Comparison of ENCODE assay signal across 9 mouse cellular contexts in the genomic region with DNA sequence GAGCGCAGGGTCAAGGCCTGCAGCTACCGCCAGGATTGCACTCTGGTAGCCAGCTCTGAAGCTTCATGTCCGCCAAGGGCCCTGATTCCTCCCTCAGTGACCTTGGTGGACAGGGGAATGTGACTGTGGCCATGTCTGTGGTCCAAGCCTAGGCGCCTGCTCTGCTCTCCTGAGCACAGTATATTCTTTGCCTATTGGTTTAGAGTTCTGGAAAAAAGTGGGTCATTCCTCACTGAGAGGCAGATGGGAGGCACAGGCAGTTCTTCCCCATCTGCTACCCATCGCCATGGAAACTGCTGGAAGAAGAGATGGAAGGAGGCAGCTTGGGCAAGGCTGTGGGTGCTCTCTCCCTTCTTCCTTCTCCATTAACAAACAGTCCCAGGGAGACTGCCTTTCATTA.
A peak's percentile ranks its signal among the peaks of the same experiment; 100 is the strongest.
DNase-seq lines count a peak whose midpoint lies in the region; ATAC-seq and TF ChIP-seq lines count a peak whose summit lies in the region.
"Had no signal": no experiment of that assay in that cellular context is flagged by ENCODE, and none has a peak within 500 bp of the region (broad histone marks: within the 10 kb centered on the region; RNA-seq: fewer than 3 reads in every experiment).

No protein-coding gene starts in this region.

- peak; percentile 85 for ATAC-seq in forebrain, embryonic 16.5 days
- 0 out of 2 replicates have a peak, but pooled peaks have one; percentile 26 for ATAC-seq in neural tube, embryonic 15.5 days (ENCODE audit: low FRiP score)
- no peak for ATAC-seq in erythroid progenitor cell, adult 5-6 weeks (replicated peaks; ENCODE audit: low FRiP score, poor library complexity, severe bottlenecking)

- WGBS in cerebellum, adult 2 months: 32% methylated on average over 5 of the region's 5 CpGs
- 78% methylated on average over 5 of the region's 5 CpGs for WGBS in forebrain, embryonic 16.5 days
- 75% methylated on average over 5 of the region's 5 CpGs for WGBS in neural tube, embryonic 15.5 days

- H3K4me3 ChIP-seq in cerebellum, adult 2 months (replicated peaks; ENCODE audit: insufficient read depth, low read depth, low read length): no peak overlapping the region
- H3K4me3 ChIP-seq in forebrain, embryonic 16.5 days (replicated peaks; ENCODE audit: low read length): no peak overlapping the region
- no peak overlapping the region for H3K4me3 ChIP-seq in neural tube, embryonic 15.5 days (replicated peaks)

- no peaks in the 10 kb centered on the region for H3K9me3 ChIP-seq in forebrain, embryonic 16.5 days (ENCODE audit: control insufficient read depth, low read length)
- H3K9me3 ChIP-seq in neural tube, embryonic 15.5 days (replicated peaks): no peaks in the 10 kb centered on the region

- TF ChIP-seq POLR2A in cerebellum, adult 2 months (IDR thresholded peaks at IDR 0.05; ENCODE audit: borderline replicate concordance, insufficient read depth, low read length): peak; percentile 25; the same call in 1 of the 2 replicates

- H3K9ac ChIP-seq in forebrain, embryonic 16.5 days (replicated peaks; ENCODE audit: low read depth, low read length): no peak overlapping the region
- no peak overlapping the region for H3K9ac ChIP-seq in neural tube, embryonic 15.5 days (replicated peaks)

- no peaks in the 10 kb centered on the region for H3K27me3 ChIP-seq in cerebellum, adult 2 months (ENCODE audit: control insufficient read depth, insufficient read depth, low read length)
- H3K27me3 ChIP-seq in forebrain, embryonic 16.5 days (replicated peaks; ENCODE audit: control insufficient read depth, insufficient read depth, low read length): no peaks in the 10 kb centered on the region
- no peaks in the 10 kb centered on the region for H3K27me3 ChIP-seq in neural tube, embryonic 15.5 days (replicated peaks)

- peaks cover 33% of the 10 kb centered on the region for H3K36me3 ChIP-seq in forebrain, embryonic 16.5 days (ENCODE audit: control insufficient read depth, insufficient read depth)
- peaks cover 58% of the 10 kb centered on the region for H3K36me3 ChIP-seq in neural tube, embryonic 15.5 days

- H3K4me2 ChIP-seq in forebrain, embryonic 16.5 days (ENCODE audit: low read length): no peak overlapping the region
- H3K4me2 ChIP-seq in neural tube, embryonic 15.5 days: no peak overlapping the region

- peaks cover 22% of the 10 kb centered on the region for H3K4me1 ChIP-seq in cerebellum, adult 2 months (ENCODE audit: control insufficient read depth, insufficient read depth, low read length)
- peaks cover 14% of the 10 kb centered on the region for H3K4me1 ChIP-seq in forebrain, embryonic 16.5 days (replicated peaks; ENCODE audit: control insufficient read depth, insufficient read depth, low read length)
- H3K4me1 ChIP-seq in neural tube, embryonic 15.5 days: peaks cover 3% of the 10 kb centered on the region; the same call in 1 of the 2 replicates

- TF ChIP-seq CTCF in cerebellum, adult 2 months (IDR thresholded peaks at IDR 0.05; ENCODE audit: borderline replicate concordance, insufficient read depth, low read depth, low read length): no peak

- peak; percentile 69 to 84 for DNase-seq in cerebellum, adult 2 months
- DNase-seq in layer of hippocampus, adult 9-11 months: peak; percentile 92
- DNase-seq in embryo, embryonic 10.5 days (ENCODE audit: low spot score): no peak
- no peak for DNase-seq in lung, postnatal 4 days
- no peak for DNase-seq in gastrocnemius, postnatal 25 days
- DNase-seq: liver had no signal

- peak overlapping the region; percentile 98 for H3K27ac ChIP-seq in cerebellum, adult 2 months (ENCODE audit: insufficient read depth, low read length)
- H3K27ac ChIP-seq in forebrain, embryonic 16.5 days (ENCODE audit: low read length): peak overlapping the region; percentile 81
- 0 out of 2 replicates have a peak overlapping the region, but pooled peaks have one; percentile 38 for H3K27ac ChIP-seq in neural tube, embryonic 15.5 days (replicated peaks)

Comparison
In these comparisons a context has a peak if more than half of its experiments do, and no peak if none do; other contexts are left out.
1. DNase-seq: peak in cerebellum, adult 2 months (2 of 2) and layer of hippocampus, adult 9-11 months (single experiment); none in embryo, embryonic 10.5 days (single experiment), lung, postnatal 4 days (0 of 2) and gastrocnemius, postnatal 25 days (single experiment).
2. H3K27ac ChIP-seq: peak in every context shown above with its lines; median percentile 98 in cerebellum, adult 2 months; 81 in forebrain, embryonic 16.5 days; 38 in neural tube, embryonic 15.5 days.